Mouse (Mus musculus) forebrain, embryonic 14.5 days (tissue): Measurements from ENCODE around the gene Nr2f6. TPM values are rescaled to one million over a fixed set of nuclear protein-coding genes. Genes with fewer than 3 reads are reported as not detected.
A peak's percentile ranks its signal among the peaks of the same experiment; 100 is the strongest.

Experiments used
- ATAC-seq: fragments of 200-750 bp; cut with Nextera tagmentation; 2 replicates; pipeline ENCODE4 v1.8.0; 2017; ENCODE audit warnings: mild to moderate bottlenecking, moderate library complexity
- DNase-seq: peaks from one replicate; pipeline ENCODE4 v3.0.0-alpha.2; 2015; ENCODE audit warnings: low spot score
- H3K27ac ChIP-seq: fragments of 300-500 bp; sonication (generic); 2 replicates; pipeline ENCODE4 v1.5.1; 2014; ENCODE audit warnings: low read depth, mild to moderate bottlenecking, control low read depth, low read length, moderate library complexity
- H3K27me3 ChIP-seq: fragments of 300-500 bp; sonication (generic); replicated peaks from 2 replicates; pipeline ENCODE4 v1.6.1; 2014; ENCODE audit warnings: low read length, control low read depth, mixed read lengths; ENCODE audit not compliant: control insufficient read depth, insufficient read depth
- H3K36me3 ChIP-seq: fragments of 300-500 bp; sonication (generic); 2 replicates; pipeline ENCODE4 v1.6.1; 2014; ENCODE audit warnings: low read length, control low read depth; ENCODE audit not compliant: control insufficient read depth, insufficient read depth
- H3K4me1 ChIP-seq: fragments of 300-500 bp; sonication (generic); 2 replicates; pipeline ENCODE4 v1.6.1; 2014; ENCODE audit warnings: antibody characterized with exemption, low read length, control low read depth; ENCODE audit not compliant: control insufficient read depth, insufficient read depth
- H3K4me2 ChIP-seq: fragments of 300-500 bp; sonication (generic); 2 replicates; pipeline ENCODE4 v1.6.1; 2014; ENCODE audit warnings: mild to moderate bottlenecking, control low read depth, low read length
- H3K4me3 ChIP-seq: fragments of 300-500 bp; sonication (generic); 2 replicates; pipeline ENCODE4 v1.5.1; 2014; ENCODE audit warnings: low read depth, low read length, control low read depth
- H3K9ac ChIP-seq: fragments of 300-500 bp; sonication (generic); 2 replicates; pipeline ENCODE4 v1.6.1; 2014; ENCODE audit warnings: mild to moderate bottlenecking, low read length, control low read depth, moderate library complexity
- H3K9me3 ChIP-seq: fragments of 300-500 bp; sonication (generic); replicated peaks from 2 replicates; pipeline ENCODE4 v1.6.1; 2016; ENCODE audit warnings: low read length, control low read depth, mixed read lengths; ENCODE audit not compliant: control insufficient read depth
- WGBS: fragments of 180-500 bp; shearing (Covaris S2); extraction: QIAGEN DNeasy Blood & Tissue Kit; methylation state at CpG from one replicate; pipeline ENCODE4 v1.1.7; 2014; 5-methylcytosine and 5-hydroxymethylcytosine counted together
- polyA plus RNA-seq: library from polyadenylated mRNA; unstranded; fragments of >200 nt; fragmentation: Nextera tagmentation; extraction: Ambion mirVana; gene quantifications from 2 replicates; pipeline ENCODE4 v1.2.1, GENCODE M21; 2014

Nr2f6 gene
- polyA plus RNA-seq, 1 experiment from 2014 or later, result 17.3 TPM

GRCm38 (mm10) chr8:71395071-71395470 lies 13.3 kb upstream of the Nr2f6 start:
- Histone ChIP-seq H3K9me3 (no peaks in the 10 kb centered on the region), H3K27ac (no peak overlapping the region), H3K36me3 (peaks cover 17% of the 10 kb centered on the region), H3K27me3 (no peaks in the 10 kb centered on the region), H3K4me1 (peaks cover 5% of the 10 kb centered on the region; the same call in 1 of the 2 replicates), H3K4me2 (no peak overlapping the region), H3K9ac (no peak overlapping the region), H3K4me3 (no peak overlapping the region)
- ATAC-seq (no peak), DNase-seq (no peak)
- 91% methylated on average over 10 of the region's 10 CpGs for WGBS

- ATAC-seq, result no peak
- H3K36me3 ChIP-seq, result peaks cover 12% of the 10 kb centered on the region
- peaks cover 5% of the 10 kb centered on the region; the same call in 1 of the 2 replicates for H3K4me1 ChIP-seq
- 84% methylated on average over 7 of the region's 7 CpGs for WGBS
- H3K27me3 ChIP-seq, result no peaks in the 10 kb centered on the region
- no peak overlapping the region for H3K27ac ChIP-seq
- DNase-seq, result no peak
- H3K9ac ChIP-seq, result no peak overlapping the region
- H3K4me2 ChIP-seq, result no peak overlapping the region
- H3K9me3 ChIP-seq, result no peaks in the 10 kb centered on the region
- H3K4me3 ChIP-seq, result no peak overlapping the region
These were observed 12.7 kb upstream of the Nr2f6 start for GRCm38 (mm10) chr8:71394481-71394880.

- H3K4me1 ChIP-seq, result peaks cover 5% of the 10 kb centered on the region; the same call in 1 of the 2 replicates
- H3K9me3 ChIP-seq, result no peaks in the 10 kb centered on the region
- no peak overlapping the region for H3K9ac ChIP-seq
- no peak overlapping the region for H3K27ac ChIP-seq
- WGBS, result 5% methylated on average over 3 of the region's 3 CpGs
- no peaks in the 10 kb centered on the region for H3K27me3 ChIP-seq
- ATAC-seq (no peak), DNase-seq (peak; percentile 61)
- no peaks in the 10 kb centered on the region for H3K36me3 ChIP-seq
- H3K4me3 ChIP-seq, result no peak overlapping the region
- no peak overlapping the region for H3K4me2 ChIP-seq
These were observed 11.1 kb upstream of the Nr2f6 start for GRCm38 (mm10) chr8:71392871-71393270.

GRCm38 (mm10) chr8:71392391-71392790 lies 10.6 kb upstream of the Nr2f6 start:
- Histone ChIP-seq H3K9ac (no peak overlapping the region), H3K9me3 (no peaks in the 10 kb centered on the region), H3K4me1 (peaks cover 3% of the 10 kb centered on the region; the same call in 1 of the 2 replicates), H3K4me2 (no peak overlapping the region), H3K4me3 (no peak overlapping the region), H3K36me3 (no peaks in the 10 kb centered on the region), H3K27me3 (no peaks in the 10 kb centered on the region), H3K27ac (no peak overlapping the region)
- DNase-seq (no peak), ATAC-seq (no peak)
- WGBS, result 81% methylated on average over 5 of the region's 5 CpGs

GRCm38 (mm10) chr8:71391696-71392095 lies 9.9 kb upstream of the Nr2f6 start:
- H3K9ac ChIP-seq, result no peak overlapping the region
- no peak overlapping the region for H3K4me2 ChIP-seq
- no peak overlapping the region for H3K27ac ChIP-seq
- H3K4me3 ChIP-seq, result no peak overlapping the region
- ATAC-seq (no peak), DNase-seq (no peak)
- 94% methylated on average over 2 of the region's 2 CpGs for WGBS
- no peaks in the 10 kb centered on the region for H3K27me3 ChIP-seq
- no peaks in the 10 kb centered on the region for H3K36me3 ChIP-seq
- no peaks in the 10 kb centered on the region for H3K4me1 ChIP-seq
- no peaks in the 10 kb centered on the region for H3K9me3 ChIP-seq

- H3K27ac ChIP-seq, result no peak overlapping the region
- DNase-seq (no peak), ATAC-seq (no peak)
- H3K4me1 ChIP-seq, result no peaks in the 10 kb centered on the region
- no peaks in the 10 kb centered on the region for H3K27me3 ChIP-seq
- H3K4me3 ChIP-seq, result no peak overlapping the region
- WGBS, result 83% methylated on average over 1 of the region's 1 CpGs
- no peaks in the 10 kb centered on the region for H3K9me3 ChIP-seq
- no peaks in the 10 kb centered on the region for H3K36me3 ChIP-seq
- no peak overlapping the region for H3K9ac ChIP-seq
- H3K4me2 ChIP-seq, result no peak overlapping the region
These were observed 6.5 kb upstream of the Nr2f6 start for GRCm38 (mm10) chr8:71388267-71388666.

GRCm38 (mm10) chr8:71385212-71385835 lies 3.6 kb upstream of the Nr2f6 start:
- Histone ChIP-seq H3K27ac (no peak overlapping the region), H3K4me3 (no peak overlapping the region), H3K4me1 (peaks cover 6% of the 10 kb centered on the region; the same call in 1 of the 2 replicates), H3K9me3 (no peaks in the 10 kb centered on the region), H3K9ac (no peak overlapping the region), H3K27me3 (peaks cover 7% of the 10 kb centered on the region; the same call in 1 of the 2 replicates), H3K4me2 (no peak overlapping the region), H3K36me3 (no peaks in the 10 kb centered on the region)
- 76% methylated on average over 12 of the region's 12 CpGs for WGBS
- no peak for DNase-seq
- ATAC-seq, result no peak

- Histone ChIP-seq H3K9ac (no peak overlapping the region), H3K9me3 (no peaks in the 10 kb centered on the region), H3K4me1 (peaks cover 17% of the 10 kb centered on the region), H3K27ac (no peak overlapping the region), H3K27me3 (peaks cover 10% of the 10 kb centered on the region; the same call in 1 of the 2 replicates), H3K36me3 (no peaks in the 10 kb centered on the region), H3K4me2 (no peak overlapping the region), H3K4me3 (no peak overlapping the region)
- DNase-seq (no peak), ATAC-seq (no peak)
- 56% methylated on average over 3 of the region's 3 CpGs for WGBS
These were observed 2.1 kb upstream of the Nr2f6 start for GRCm38 (mm10) chr8:71383860-71384259.

- no peak for DNase-seq
- Histone ChIP-seq H3K4me1 (peaks cover 17% of the 10 kb centered on the region), H3K36me3 (no peaks in the 10 kb centered on the region), H3K9ac (no peak overlapping the region), H3K4me2 (no peak overlapping the region), H3K27ac (no peak overlapping the region), H3K27me3 (peaks cover 10% of the 10 kb centered on the region; the same call in 1 of the 2 replicates), H3K4me3 (no peak overlapping the region), H3K9me3 (no peaks in the 10 kb centered on the region)
- WGBS, result 15% methylated on average over 12 of the region's 12 CpGs
- no peak for ATAC-seq
These were observed 1.6 kb upstream of the Nr2f6 start for GRCm38 (mm10) chr8:71383396-71383795.
